Mouse (Mus musculus): ENCODE results near the gene Frmd4b.

GRCm38 (mm10) chr6:97396957-97397354 lies 220.4 kb downstream of the Frmd4b start:
- TF ChIP-seq CTCF (conservative IDR thresholded peaks at IDR 0.05 in 1 of 2, IDR thresholded peaks at IDR 0.05 in 1 of 2; ENCODE audit: low read depth in 2 of 2, low read length in 2 of 2) (no peak), SIN3A (IDR thresholded peaks at IDR 0.05; ENCODE audit: low read length) (no peak), EP300 (IDR thresholded peaks at IDR 0.05; ENCODE audit: low read length) (no peak), POLR2A (IDR thresholded peaks at IDR 0.05; ENCODE audit: low read depth, low read length) (no peak), ETS1 (conservative IDR thresholded peaks at IDR 0.05; ENCODE audit: low read depth, low read length) (no peak)

Data from CH12.LX (cell line).